Mouse (Mus musculus): Measurements from ENCODE around the gene Vmp1.

- TF ChIP-seq POLR2A (IDR thresholded peaks at IDR 0.05; ENCODE audit: borderline replicate concordance, extremely low read depth, insufficient read depth, insufficient read length, poor library complexity, severe bottlenecking) (no peak), CTCF (IDR thresholded peaks at IDR 0.05; ENCODE audit: borderline replicate concordance, extremely low read depth, insufficient read depth, insufficient read length) (no peak)
Measured at GRCm38 (mm10) chr11:86574408-86574807, 109.2 kb downstream of the Vmp1 start.

All from brain, embryonic 14.5 days (tissue).